Mouse (Mus musculus) CH12.LX (cell line): ENCODE measurements around the gene Akr7a5.

Experiments used
- CTCF ChIP-seq, 2 experiments: IDR thresholded peaks in 1 of 2; conservative IDR thresholded peaks in 1 of 2; 2 replicates each; pipeline ENCODE4 v1.5.1; 2011 to 2012; ENCODE audit warnings: low read depth in 2 of 2, low read length in 2 of 2, improper control_type of control experiment in 1 of 2, inconsistent platforms in 1 of 2, mild to moderate bottlenecking in 1 of 2, moderate library complexity in 1 of 2
- MYC ChIP-seq: IDR thresholded peaks from 2 replicates; pipeline ENCODE4 v1.6.1; 2011; ENCODE audit warnings: low read depth, mild to moderate bottlenecking, improper control_type of control experiment, low read length
- SMC3 ChIP-seq: IDR thresholded peaks from 2 replicates; pipeline ENCODE4 v1.6.1; 2011; ENCODE audit warnings: low read depth, low read length, improper control_type of control experiment
- USF1 ChIP-seq: IDR thresholded peaks from 2 replicates; pipeline ENCODE4 v1.6.1; 2014; ENCODE audit warnings: low read depth, mild to moderate bottlenecking, inconsistent platforms, low read length, improper control_type of control experiment

DNA sequence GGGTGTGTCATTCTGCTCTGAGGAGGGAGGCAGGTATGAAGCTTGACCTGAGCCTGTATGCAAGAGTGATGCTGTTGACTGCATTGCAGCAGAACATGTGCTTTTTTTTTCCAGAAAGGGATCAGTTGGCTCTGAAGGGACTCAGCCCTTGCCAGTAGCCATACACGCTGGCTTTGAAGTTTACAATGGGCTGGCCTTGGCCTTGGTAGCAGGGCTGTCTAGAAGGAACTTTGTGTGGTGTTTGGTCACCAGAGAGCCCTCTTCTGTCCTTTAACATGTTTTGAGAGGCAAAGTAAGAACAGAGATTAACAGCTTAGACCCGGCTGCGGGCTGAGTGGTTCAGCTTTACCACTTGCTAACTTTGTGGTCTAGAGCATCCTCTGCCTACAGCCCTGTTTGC, 56.8 kb downstream of the Akr7a5 start:
- TF ChIP-seq USF1 (no peak), CTCF (conservative IDR thresholded peaks at IDR 0.05 in 1 of 2, IDR thresholded peaks at IDR 0.05 in 1 of 2; ENCODE audit: low read depth in 2 of 2, low read length in 2 of 2) (no peak), SMC3 (no peak), MYC (no peak)
